Mouse (Mus musculus) hindbrain, embryonic 11.5 days (tissue): ENCODE results near the gene Ifna6. TPM values are rescaled to one million over a fixed set of nuclear protein-coding genes. Genes with fewer than 3 reads are reported as not detected.

Experiments used
- ATAC-seq: fragments of 200-750 bp; cut with Nextera tagmentation; 2 replicates; pipeline ENCODE4 v1.8.0; 2017; ENCODE audit warnings: mild to moderate bottlenecking, moderate TSS enrichment, moderate library complexity; ENCODE audit not compliant: low FRiP score
- DNase-seq: peaks from one replicate; pipeline ENCODE4 v3.0.0-alpha.2; 2015; ENCODE audit warnings: low spot score
- H3K27ac ChIP-seq: fragments of 300-500 bp; sonication (generic); 2 replicates; pipeline ENCODE4 v1.5.1; 2014; ENCODE audit warnings: mild to moderate bottlenecking, low read depth, low read length
- H3K27me3 ChIP-seq: fragments of 300-500 bp; sonication (generic); 2 replicates; pipeline ENCODE4 v1.6.1; 2014; ENCODE audit warnings: mild to moderate bottlenecking, low read length, moderate library complexity, mixed read lengths; ENCODE audit not compliant: control insufficient read depth, insufficient read depth
- H3K36me3 ChIP-seq: fragments of 300-500 bp; sonication (generic); 2 replicates; pipeline ENCODE4 v1.6.1; 2014; ENCODE audit warnings: mild to moderate bottlenecking, low read length, moderate library complexity, mixed read lengths; ENCODE audit not compliant: control insufficient read depth, insufficient read depth
- H3K4me1 ChIP-seq: fragments of 300-500 bp; sonication (generic); replicated peaks from 2 replicates; pipeline ENCODE4 v1.6.1; 2014; ENCODE audit warnings: low read length, mixed read lengths; ENCODE audit not compliant: control insufficient read depth, insufficient read depth
- H3K4me2 ChIP-seq: fragments of 300-500 bp; sonication (generic); replicated peaks from 2 replicates; pipeline ENCODE4 v1.6.1; 2014; ENCODE audit warnings: mild to moderate bottlenecking, low read depth, low read length
- H3K4me3 ChIP-seq: fragments of 300-500 bp; sonication (generic); 2 replicates; pipeline ENCODE4 v1.5.1; 2014; ENCODE audit warnings: low read depth, low read length
- H3K9ac ChIP-seq: fragments of 300-500 bp; sonication (generic); 2 replicates; pipeline ENCODE4 v1.6.1; 2014; ENCODE audit warnings: low read depth, low read length
- H3K9me3 ChIP-seq: fragments of 300-500 bp; sonication (generic); 2 replicates; pipeline ENCODE4 v1.6.1; 2016; ENCODE audit warnings: low read length; ENCODE audit not compliant: control insufficient read depth
- WGBS: fragments of 180-500 bp; shearing (Covaris S2); extraction: QIAGEN DNeasy Blood & Tissue Kit; methylation state at CpG from one replicate; pipeline ENCODE4 v1.1.7; 2014; 5-methylcytosine and 5-hydroxymethylcytosine counted together
- polyA plus RNA-seq: library from polyadenylated mRNA; unstranded; fragments of >200 nt; fragmentation: Nextera tagmentation; extraction: Ambion mirVana; gene quantifications from 2 replicates; pipeline ENCODE4 v1.2.1, GENCODE M21; 2014

Gene Ifna6
- polyA plus RNA-seq, 1 experiment from 2014 or later: not detected

- ATAC-seq (no peak), DNase-seq (no peak)
- 76% methylated on average over 9 of the region's 9 CpGs for WGBS
- Histone ChIP-seq H3K27ac (no peak overlapping the region), H3K9ac (no peak overlapping the region), H3K4me2 (no peak overlapping the region), H3K9me3 (no peaks in the 10 kb centered on the region), H3K4me3 (no peak overlapping the region), H3K4me1 (no peaks in the 10 kb centered on the region), H3K36me3 (no peaks in the 10 kb centered on the region), H3K27me3 (no peaks in the 10 kb centered on the region; the same call in 1 of the 2 replicates)
Observed at GRCm38 (mm10) chr4:88864599-88864998, 37.4 kb downstream of the Ifna6 start.

- H3K4me3 ChIP-seq: no peak overlapping the region
- no peaks in the 10 kb centered on the region for H3K36me3 ChIP-seq
- no peak overlapping the region for H3K27ac ChIP-seq
- no peak for ATAC-seq
- H3K27me3 ChIP-seq: no peaks in the 10 kb centered on the region; the same call in 1 of the 2 replicates
- no peak overlapping the region for H3K4me2 ChIP-seq
- no peaks in the 10 kb centered on the region for H3K9me3 ChIP-seq
- no peaks in the 10 kb centered on the region for H3K4me1 ChIP-seq
- no peak overlapping the region for H3K9ac ChIP-seq
- WGBS: 49% methylated on average over 6 of the region's 6 CpGs
- no peak for DNase-seq
Observed at GRCm38 (mm10) chr4:88865011-88865569, 37.9 kb downstream of the Ifna6 start.

GRCm38 (mm10) chr4:88867366-88867925 lies 40.2 kb downstream of the Ifna6 start:
- Histone ChIP-seq H3K4me2 (peak overlapping the region; percentile 85), H3K36me3 (no peaks in the 10 kb centered on the region), H3K9me3 (no peaks in the 10 kb centered on the region), H3K27ac (no peak overlapping the region), H3K9ac (peak overlapping the region; percentile 42; the same call in 1 of the 2 replicates), H3K27me3 (no peaks in the 10 kb centered on the region; the same call in 1 of the 2 replicates), H3K4me3 (peak overlapping the region; percentile 47), H3K4me1 (no peaks in the 10 kb centered on the region)
- peak; percentile 90 for DNase-seq
- ATAC-seq: peak; percentile 69
- under 1% methylated on average over 8 of the region's 8 CpGs for WGBS

- Histone ChIP-seq H3K9ac (peak overlapping the region; percentile 42; the same call in 1 of the 2 replicates), H3K27me3 (no peaks in the 10 kb centered on the region; the same call in 1 of the 2 replicates), H3K9me3 (no peaks in the 10 kb centered on the region), H3K4me1 (no peaks in the 10 kb centered on the region), H3K27ac (no peak overlapping the region), H3K36me3 (no peaks in the 10 kb centered on the region), H3K4me3 (peak overlapping the region; percentile 47), H3K4me2 (peak overlapping the region; percentile 85)
- peak; percentile 63 for DNase-seq
- WGBS: 8% methylated on average over 31 of the region's 31 CpGs
- peak; percentile 71 for ATAC-seq
Observed at GRCm38 (mm10) chr4:88867926-88868911, 41.0 kb downstream of the Ifna6 start.

- no peaks in the 10 kb centered on the region for H3K27me3 ChIP-seq
- H3K4me2 ChIP-seq: no peak overlapping the region
- no peaks in the 10 kb centered on the region for H3K36me3 ChIP-seq
- no peak overlapping the region for H3K4me3 ChIP-seq
- H3K4me1 ChIP-seq: no peaks in the 10 kb centered on the region
- DNase-seq (peak; percentile 59), ATAC-seq (peak; percentile 34; the same call in 1 of the 2 replicates)
- H3K27ac ChIP-seq: no peak overlapping the region
- H3K9me3 ChIP-seq: no peaks in the 10 kb centered on the region
- no peak overlapping the region for H3K9ac ChIP-seq
- 0% methylated on average over 2 of the region's 2 CpGs for WGBS
Observed at GRCm38 (mm10) chr4:88872691-88873090, 45.5 kb downstream of the Ifna6 start.

GRCm38 (mm10) chr4:88875435-88876095 lies 48.3 kb downstream of the Ifna6 start:
- H3K4me2 ChIP-seq: no peak overlapping the region
- DNase-seq (no peak), ATAC-seq (no peak)
- 80% methylated on average over 4 of the region's 4 CpGs for WGBS
- H3K4me1 ChIP-seq: no peaks in the 10 kb centered on the region
- H3K36me3 ChIP-seq: no peaks in the 10 kb centered on the region
- H3K27ac ChIP-seq: no peak overlapping the region
- H3K9me3 ChIP-seq: no peaks in the 10 kb centered on the region
- no peaks in the 10 kb centered on the region for H3K27me3 ChIP-seq
- no peak overlapping the region for H3K4me3 ChIP-seq
- no peak overlapping the region for H3K9ac ChIP-seq

GRCm38 (mm10) chr4:88876520-88876919 lies 49.3 kb downstream of the Ifna6 start:
- WGBS: 79% methylated on average over 4 of the region's 4 CpGs
- Histone ChIP-seq H3K36me3 (no peaks in the 10 kb centered on the region), H3K9ac (no peak overlapping the region), H3K4me2 (no peak overlapping the region), H3K4me3 (no peak overlapping the region), H3K27me3 (no peaks in the 10 kb centered on the region), H3K27ac (no peak overlapping the region), H3K4me1 (no peaks in the 10 kb centered on the region), H3K9me3 (no peaks in the 10 kb centered on the region)
- no peak for DNase-seq
- ATAC-seq: no peak
